Mouse (Mus musculus) heart, adult 2 months (tissue): Measurements from ENCODE around the gene Slc34a1. TPM values are rescaled to one million over a fixed set of nuclear protein-coding genes. Genes with fewer than 3 reads are reported as not detected.
"Not testable (repeated sequence)": the region's sequence is repeated elsewhere in the genome, so short reads cannot be mapped to it uniquely, and the experiment has no call there.

ENCODE experiments used
- DNase-seq, 2 experiments: peaks; one replicate each; pipeline ENCODE4 v3.0.0; 2021
- H3K27ac ChIP-seq: fragments of 200-600 bp; 2 replicates; pipeline ENCODE4 v1.8.1; 2022
- H3K27me3 ChIP-seq: fragments of 200-500 bp; 2 replicates; pipeline ENCODE4 v1.6.1; 2012; ENCODE audit warnings: mild to moderate bottlenecking, low read length, inconsistent platforms, mixed read lengths; ENCODE audit not compliant: control insufficient read depth, insufficient read depth
- H3K36me3 ChIP-seq: fragments of 200-500 bp; 2 replicates; pipeline ENCODE4 v1.6.1; 2012; ENCODE audit warnings: low read length, inconsistent platforms; ENCODE audit not compliant: control insufficient read depth, insufficient read depth
- H3K4me1 ChIP-seq: fragments of 200-500 bp; 2 replicates; pipeline ENCODE4 v1.6.1; 2011; ENCODE audit warnings: low read length; ENCODE audit not compliant: control insufficient read depth, insufficient read depth
- H3K4me3 ChIP-seq: fragments of 200-600 bp; 2 replicates; pipeline ENCODE4 v1.8.1; 2022
- H3K79me2 ChIP-seq: fragments of 200-500 bp; replicated peaks from 2 replicates; pipeline ENCODE4 v1.6.1; 2012; ENCODE audit warnings: mild to moderate bottlenecking, inconsistent platforms, low read length, moderate library complexity, mixed read lengths; ENCODE audit not compliant: control insufficient read depth, insufficient read depth
- H3K9ac ChIP-seq: fragments of 200-500 bp; 2 replicates; pipeline ENCODE4 v1.6.1; 2012; ENCODE audit warnings: low read depth, mild to moderate bottlenecking, control low read depth, inconsistent platforms, low read length, mixed read lengths
- CTCF ChIP-seq: fragments of 200-600 bp; IDR thresholded peaks from 2 replicates; pipeline ENCODE4 v1.8.1; 2022; ENCODE audit warnings: antibody characterized with exemption, mild to moderate bottlenecking, moderate library complexity
- EP300 ChIP-seq: fragments of 200-500 bp; IDR thresholded peaks from 2 replicates; pipeline ENCODE4 v1.6.1; 2011; ENCODE audit warnings: low read depth, low read length, control low read depth; ENCODE audit not compliant: insufficient read depth
- POLR2A ChIP-seq: fragments of 200-500 bp; IDR thresholded peaks from 2 replicates; pipeline ENCODE4 v1.6.1; 2011; ENCODE audit warnings: mild to moderate bottlenecking, low read depth, low read length, control low read depth; ENCODE audit not compliant: insufficient read depth
- WGBS: fragments of 180-500 bp; shearing (Covaris S2); methylation state at CpG from one replicate; pipeline ENCODE4 v1.1.7; 2018; 5-methylcytosine and 5-hydroxymethylcytosine counted together
- intact Hi-C: fragments of 180-260 bp; cut with DNase I; formaldehyde crosslinking; loops from one replicate; pipeline ENCODE4 v1.15.1; 2025
- polyA plus RNA-seq: library from polyadenylated mRNA; depleted of rRNA; stranded (reverse); fragments of >200 nt; gene quantifications from 2 replicates; pipeline ENCODE4 v1.2.3, GENCODE M21; 2012
- total RNA-seq, 2 experiments: library from RNA; stranded (reverse); gene quantifications; 2 replicates each; pipeline ENCODE4 v1.2.3; 2021

Slc34a1 gene
- total and polyA plus RNA-seq, 3 experiments = 0.16 TPM; not detected in 2

- DNase-seq = peak; percentile 81 to 86
- TF ChIP-seq CTCF (peak; percentile 23), POLR2A (peak; percentile 69), EP300 (0 out of 2 replicates have a peak, but pooled peaks have one; percentile 47)
- no peaks in the 10 kb centered on the region for H3K79me2 ChIP-seq
- H3K36me3 ChIP-seq = no peaks in the 10 kb centered on the region
- H3K4me3 ChIP-seq = no peak overlapping the region
- intact Hi-C loops = no loop called here
- H3K27ac ChIP-seq = peak overlapping the region; percentile 83
- no peak overlapping the region for H3K9ac ChIP-seq
- H3K27me3 ChIP-seq = no peaks in the 10 kb centered on the region
- 51% methylated on average over 12 of the region's 12 CpGs for WGBS
- H3K4me1 ChIP-seq = peaks cover 5% of the 10 kb centered on the region
These were observed 31.4 kb downstream of the Slc34a1 start for GRCm38 (mm10) chr13:55429226-55429888.

DNA sequence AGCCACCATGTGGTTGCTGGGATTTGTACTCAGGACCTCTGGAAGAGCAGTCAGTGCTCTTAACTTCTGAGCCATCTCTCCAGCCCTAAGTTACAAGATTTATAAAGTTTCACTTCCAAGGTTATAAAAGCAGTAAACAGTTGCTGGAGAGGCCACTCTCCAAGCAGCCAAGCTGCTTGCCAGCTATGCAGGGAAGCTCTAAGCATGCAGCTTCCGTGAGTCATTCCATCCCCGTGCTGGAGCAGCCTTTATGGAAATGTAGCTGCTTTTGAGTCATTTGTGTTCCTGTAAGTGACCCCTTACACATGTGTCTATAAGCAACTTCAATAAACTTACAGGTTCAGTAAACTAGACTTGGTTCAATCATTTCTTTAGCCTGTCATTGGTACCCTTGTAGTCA is 32.6 kb downstream of the Slc34a1 start:
- no peaks in the 10 kb centered on the region for H3K27me3 ChIP-seq
- DNase-seq = no peak
- TF ChIP-seq POLR2A = no peak
- TF ChIP-seq EP300 = no peak
- TF ChIP-seq CTCF = no peak
- H3K4me3 ChIP-seq = no peak overlapping the region
- 82% methylated on average over 2 of the region's 2 CpGs for WGBS
- H3K27ac ChIP-seq = no peak overlapping the region
- intact Hi-C loops = no loop called here
- H3K36me3 ChIP-seq = no peaks in the 10 kb centered on the region
- peaks cover 5% of the 10 kb centered on the region for H3K4me1 ChIP-seq
- H3K79me2 ChIP-seq = no peaks in the 10 kb centered on the region
- no peak overlapping the region for H3K9ac ChIP-seq

GRCm38 (mm10) chr13:55431889-55432685 is 34.1 kb downstream of the Slc34a1 start:
- 52% methylated on average over 10 of the region's 10 CpGs for WGBS

GRCm38 (mm10) chr13:55437111-55437629 is 39.2 kb downstream of the Slc34a1 start:
- WGBS = 79% methylated on average over 15 of the region's 15 CpGs

More at GRCm38 (mm10) chr13:55431889-55432685, 34.1 kb downstream of the Slc34a1 start:
- TF ChIP-seq CTCF (no peak), POLR2A (no peak), EP300 (no peak)
- Histone ChIP-seq H3K4me1 (peaks cover 5% of the 10 kb centered on the region), H3K9ac (no peak overlapping the region), H3K27ac (no peak overlapping the region), H3K36me3 (no peaks in the 10 kb centered on the region), H3K27me3 (no peaks in the 10 kb centered on the region), H3K4me3 (no peak overlapping the region), H3K79me2 (no peaks in the 10 kb centered on the region)
- DNase-seq = peak in 1 of 2 experiments; percentile 45
- intact Hi-C loops = no loop called here

DNA sequence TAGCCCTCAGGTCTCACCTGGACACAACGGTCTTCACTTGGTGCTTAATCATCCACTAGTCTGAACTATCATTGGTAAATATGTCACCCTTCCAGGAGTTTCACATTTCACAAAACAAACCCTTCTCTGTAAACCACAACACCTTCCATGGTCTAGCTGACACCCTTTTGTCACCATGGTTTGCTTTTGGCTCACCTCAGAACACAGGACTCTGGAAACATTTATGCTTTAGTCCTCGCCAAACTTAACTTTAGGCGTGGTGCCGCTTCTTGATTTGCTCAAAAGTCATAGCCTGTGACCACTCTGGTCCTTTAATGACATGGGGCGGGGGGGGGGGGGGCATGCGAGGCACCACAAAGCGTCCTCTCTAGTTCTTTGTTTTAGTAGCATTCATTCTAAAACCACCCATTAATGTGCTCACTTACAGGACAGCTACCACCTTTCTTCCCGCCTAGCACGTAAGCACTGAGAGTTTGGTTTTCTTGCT is 45.9 kb downstream of the Slc34a1 start:
- intact Hi-C loops = no loop called here
- TF ChIP-seq EP300 (no peak), POLR2A (no peak), CTCF (no peak)
- Histone ChIP-seq H3K27me3 (no peaks in the 10 kb centered on the region), H3K36me3 (no peaks in the 10 kb centered on the region; the same call in 1 of the 2 replicates), H3K9ac (no peak overlapping the region), H3K79me2 (peaks cover 3% of the 10 kb centered on the region), H3K27ac (peak overlapping the region; percentile 99), H3K4me3 (peak overlapping the region; percentile 50), H3K4me1 (peaks cover 8% of the 10 kb centered on the region)
- DNase-seq = no peak
- 33% methylated on average over 9 of the region's 9 CpGs for WGBS

More at GRCm38 (mm10) chr13:55437111-55437629, 39.2 kb downstream of the Slc34a1 start:
- intact Hi-C loops, H3K4me1 ChIP-seq, H3K36me3 ChIP-seq, DNase-seq, H3K27ac ChIP-seq, H3K9ac ChIP-seq, H3K27me3 ChIP-seq, H3K4me3 ChIP-seq, H3K79me2 ChIP-seq: not testable (repeated sequence)
